Mouse (Mus musculus) testis, adult 2 months (tissue): ENCODE results near the gene Thrsp. TPM values are rescaled to one million over a fixed set of nuclear protein-coding genes. Genes with fewer than 3 reads are reported as not detected.
A peak's percentile ranks its signal among the peaks of the same experiment; 100 is the strongest.

Experiments
- H3K27ac ChIP-seq: fragments of 200-500 bp; 2 replicates; pipeline ENCODE4 v1.5.1; 2012; ENCODE audit warnings: low read depth, low read length; ENCODE audit not compliant: control insufficient read depth, insufficient read depth
- H3K27me3 ChIP-seq: fragments of 200-500 bp; 2 replicates; pipeline ENCODE4 v1.6.1; 2012; ENCODE audit warnings: mild to moderate bottlenecking, low read length, moderate library complexity; ENCODE audit not compliant: control insufficient read depth, insufficient read depth
- H3K36me3 ChIP-seq: fragments of 200-500 bp; 2 replicates; pipeline ENCODE4 v1.6.1; 2012; ENCODE audit warnings: mild to moderate bottlenecking, low read length; ENCODE audit not compliant: control insufficient read depth, insufficient read depth
- H3K4me1 ChIP-seq: fragments of 200-500 bp; 2 replicates; pipeline ENCODE4 v1.6.1; 2012; ENCODE audit warnings: low read length; ENCODE audit not compliant: control insufficient read depth, insufficient read depth
- H3K4me3 ChIP-seq: fragments of 200-500 bp; 2 replicates; pipeline ENCODE4 v1.5.1; 2012; ENCODE audit warnings: low read depth, mild to moderate bottlenecking, low read length, moderate library complexity, mixed read lengths; ENCODE audit not compliant: control insufficient read depth
- CTCF ChIP-seq: fragments of 200-500 bp; IDR thresholded peaks from 2 replicates; pipeline ENCODE4 v1.5.1; 2012; ENCODE audit warnings: low read depth, mild to moderate bottlenecking, inconsistent platforms, low read length, moderate library complexity; ENCODE audit not compliant: control insufficient read depth, insufficient read depth, insufficient replicate concordance
- POLR2A ChIP-seq: fragments of 200-500 bp; IDR thresholded peaks from 2 replicates; pipeline ENCODE4 v1.6.1; 2012; ENCODE audit warnings: low read depth, mild to moderate bottlenecking, inconsistent platforms, low read length, moderate library complexity; ENCODE audit not compliant: control insufficient read depth
- polyA plus RNA-seq: library from polyadenylated mRNA; depleted of rRNA; stranded (reverse); fragments of >200 nt; gene quantifications from 2 replicates; pipeline ENCODE4 v1.2.3, GENCODE M21; 2012

The Thrsp gene
- polyA plus RNA-seq, 1 experiment, result 3.6 TPM

- H3K36me3 ChIP-seq, result peaks cover 3% of the 10 kb centered on the region
- TF ChIP-seq CTCF, result no peak
- no peak for TF ChIP-seq POLR2A
- peak overlapping the region; percentile 73 for H3K27ac ChIP-seq
- H3K4me3 ChIP-seq, result no peak overlapping the region
- H3K27me3 ChIP-seq, result no peaks in the 10 kb centered on the region
- 0 out of 2 replicates have a peak, but pooled peaks cover 2% of the 10 kb centered on the region for H3K4me1 ChIP-seq
Observed at GRCm38 (mm10) chr7:97386106-97386805, 31.3 kb downstream of the Thrsp start.

DNA sequence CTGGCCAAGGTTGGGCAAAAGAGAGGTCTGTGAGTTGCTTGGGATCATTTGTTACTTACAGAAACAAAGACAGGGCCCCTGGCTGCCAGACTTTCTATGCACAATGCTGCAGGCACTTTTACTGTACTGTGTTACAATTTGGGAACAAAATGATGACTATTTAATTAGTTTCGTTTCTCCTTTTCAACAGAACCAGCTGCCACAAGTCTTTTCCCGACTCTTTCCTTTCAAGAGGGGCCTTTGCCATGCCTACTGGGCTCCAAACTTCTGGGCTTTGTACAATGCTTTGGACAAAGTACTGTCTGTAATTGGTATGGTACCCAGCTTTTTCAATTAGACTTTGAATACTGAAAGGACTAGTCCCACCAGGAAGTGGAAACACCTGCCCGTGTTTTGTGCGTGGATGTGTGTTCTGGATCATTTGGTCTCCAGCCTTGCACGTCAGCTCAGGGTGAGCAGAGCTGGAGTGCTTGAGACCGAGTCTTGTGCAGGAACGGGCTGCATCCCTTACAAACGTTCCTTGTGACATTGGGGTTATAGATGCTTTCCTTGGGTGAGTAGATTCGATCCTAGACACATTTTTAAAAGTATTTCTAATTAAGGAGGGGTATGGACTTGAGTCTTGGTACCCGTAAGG is 33.9 kb downstream of the Thrsp start:
- 0 out of 2 replicates have a peak, but pooled peaks cover 2% of the 10 kb centered on the region for H3K4me1 ChIP-seq
- H3K4me3 ChIP-seq, result no peak overlapping the region
- H3K27me3 ChIP-seq, result no peaks in the 10 kb centered on the region
- TF ChIP-seq POLR2A (no peak), CTCF (no peak)
- no peak overlapping the region for H3K27ac ChIP-seq
- peaks cover 6% of the 10 kb centered on the region for H3K36me3 ChIP-seq

- H3K4me3 ChIP-seq, result no peak overlapping the region
- 0 out of 2 replicates have a peak, but pooled peaks cover 2% of the 10 kb centered on the region for H3K4me1 ChIP-seq
- peaks cover 6% of the 10 kb centered on the region for H3K36me3 ChIP-seq
- no peak for TF ChIP-seq POLR2A
- no peak for TF ChIP-seq CTCF
- H3K27me3 ChIP-seq, result no peaks in the 10 kb centered on the region
- no peak overlapping the region for H3K27ac ChIP-seq
Observed at GRCm38 (mm10) chr7:97382661-97383060, 34.9 kb downstream of the Thrsp start.

GRCm38 (mm10) chr7:97380500-97381123 is 36.9 kb downstream of the Thrsp start:
- Histone ChIP-seq H3K27me3 (no peaks in the 10 kb centered on the region), H3K27ac (no peak overlapping the region), H3K4me3 (no peak overlapping the region), H3K36me3 (peaks cover 4% of the 10 kb centered on the region), H3K4me1 (no peaks in the 10 kb centered on the region)
- TF ChIP-seq CTCF, result no peak
- no peak for TF ChIP-seq POLR2A

GRCm38 (mm10) chr7:97379304-97379703 is 38.2 kb downstream of the Thrsp start:
- no peaks in the 10 kb centered on the region for H3K4me1 ChIP-seq
- H3K27me3 ChIP-seq, result no peaks in the 10 kb centered on the region
- H3K36me3 ChIP-seq, result peaks cover 7% of the 10 kb centered on the region
- H3K27ac ChIP-seq, result no peak overlapping the region
- H3K4me3 ChIP-seq, result no peak overlapping the region
- TF ChIP-seq CTCF (no peak), POLR2A (no peak)

DNA sequence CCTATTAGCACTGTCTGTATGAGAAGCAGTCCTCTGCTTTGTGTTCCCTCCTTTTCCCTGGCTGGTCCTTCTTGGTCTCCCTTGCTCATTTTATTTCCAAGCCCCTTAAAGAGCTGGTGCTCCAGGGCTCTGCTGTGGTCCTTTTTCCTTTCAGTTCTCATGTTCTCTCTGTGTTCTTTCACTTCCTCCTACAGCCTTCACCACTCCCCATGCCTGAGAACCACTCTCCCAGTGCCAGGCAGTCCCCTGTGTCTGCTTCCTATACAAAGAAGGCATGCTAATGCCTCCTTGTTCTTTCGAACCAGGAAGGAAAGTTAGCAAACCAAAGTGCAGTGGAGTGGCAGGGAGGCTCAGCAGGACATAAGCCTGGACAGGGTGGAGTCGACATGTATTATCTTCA is 41.6 kb downstream of the Thrsp start:
- peaks cover 1% of the 10 kb centered on the region for H3K4me1 ChIP-seq
- H3K36me3 ChIP-seq, result peaks cover 7% of the 10 kb centered on the region
- no peak overlapping the region for H3K27ac ChIP-seq
- TF ChIP-seq CTCF, result no peak
- TF ChIP-seq POLR2A, result no peak
- H3K27me3 ChIP-seq, result no peaks in the 10 kb centered on the region
- H3K4me3 ChIP-seq, result no peak overlapping the region

DNA sequence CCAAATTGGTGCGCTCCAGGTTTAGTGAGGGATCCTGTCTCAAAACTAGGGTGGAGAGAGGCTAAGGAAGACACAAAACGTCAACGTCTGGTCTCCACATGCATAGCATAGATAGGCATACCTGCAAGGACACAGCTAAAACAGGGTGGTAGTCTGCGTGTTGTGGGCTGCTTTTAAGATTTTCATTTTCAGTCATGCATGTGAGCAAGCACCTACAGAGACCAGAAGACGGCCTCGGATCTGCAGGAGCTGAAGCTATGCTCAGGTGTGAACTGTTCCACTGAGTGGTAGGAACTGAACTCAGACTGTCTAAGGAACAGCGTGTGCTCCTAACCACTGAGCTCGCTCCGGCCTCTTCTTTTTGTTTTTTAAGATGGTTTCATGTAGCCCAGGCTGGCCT is 42.4 kb downstream of the Thrsp start:
- H3K4me1 ChIP-seq, result peaks cover 3% of the 10 kb centered on the region
- no peaks in the 10 kb centered on the region for H3K27me3 ChIP-seq
- TF ChIP-seq CTCF (no peak), POLR2A (no peak)
- H3K27ac ChIP-seq, result no peak overlapping the region
- H3K4me3 ChIP-seq, result no peak overlapping the region
- peaks cover 2% of the 10 kb centered on the region for H3K36me3 ChIP-seq
